Comparison of ENCODE assay signal across 8 mouse cellular contexts in genomic region chr7:68976813-68977752, GRCm38 (mm10).
DNase-seq lines count a peak whose midpoint lies in the region; ATAC-seq and TF ChIP-seq lines count a peak whose summit lies in the region.

No protein-coding gene starts in this region.

- H3K4me2 ChIP-seq in limb, embryonic 13.5 days (replicated peaks) = no peak overlapping the region

- no peak overlapping the region for H3K9ac ChIP-seq in ES-E14 (ENCODE audit: insufficient read depth, low read depth, low read length, poor library complexity, severe bottlenecking)
- H3K9ac ChIP-seq in limb, embryonic 13.5 days = no peak overlapping the region

- WGBS in embryonic facial prominence, embryonic 10.5 days = 60% methylated on average over 7 of the region's 7 CpGs
- WGBS in limb, embryonic 13.5 days = 55% methylated on average over 7 of the region's 7 CpGs

- TF ChIP-seq CTCF in gastrocnemius, adult 2 months (IDR thresholded peaks at IDR 0.05) = peak; percentile 64

- in situ Hi-C loops in ES-E14 (cut with MboI; ENCODE audit: low sequenced_read_pairs in 2 of 2, unreplicated experiment in 2 of 2) = no loop called here

- peak; percentile 20 for DNase-seq in gastrocnemius, adult 2 months
- DNase-seq in gastrocnemius, postnatal 4 days (ENCODE audit: low spot score in 2 of 2) = no peak
- no peak for DNase-seq in ES-E14 (ENCODE audit: low read depth, low spot score)
- DNase-seq in embryonic facial prominence, embryonic 10.5 days (ENCODE audit: low spot score) = peak; percentile 52
- DNase-seq in kidney, adult 8-10 months = peak; percentile 54 to 63
- DNase-seq in right cerebral cortex, adult 2 months (ENCODE audit: low spot score in 2 of 2) = peak; percentile 36 to 64
- DNase-seq in thymus, postnatal 0 days (ENCODE audit: low spot score) = no peak

- intact Hi-C loops in gastrocnemius, adult 2 months (cut with DNase I) = loop anchor here (5.0 kb wide), 1 partner anchor 1360 kb away; no protein-coding TSS in a partner anchor

- H3K9me3 ChIP-seq in ES-E14 (ENCODE audit: control insufficient read depth, insufficient read depth, low read depth, low read length) = no peaks in the 10 kb centered on the region
- H3K9me3 ChIP-seq in embryonic facial prominence, embryonic 10.5 days = no peaks in the 10 kb centered on the region
- no peaks in the 10 kb centered on the region for H3K9me3 ChIP-seq in limb, embryonic 13.5 days

- peak; percentile 40; the same call in 1 of the 2 replicates for ATAC-seq in limb, embryonic 13.5 days (ENCODE audit: low FRiP score, low read depth)

- no peak overlapping the region for H3K4me3 ChIP-seq in gastrocnemius, adult 2 months
- no peak overlapping the region for H3K4me3 ChIP-seq in ES-E14 (ENCODE audit: insufficient read depth in 1 of 2, low read depth in 1 of 2, low read length in 2 of 2, poor library complexity in 1 of 2, severe bottlenecking in 1 of 2)
- no peak overlapping the region for H3K4me3 ChIP-seq in embryonic facial prominence, embryonic 10.5 days
- H3K4me3 ChIP-seq in limb, embryonic 13.5 days = no peak overlapping the region

- H3K4me1 ChIP-seq in ES-E14 (ENCODE audit: control insufficient read depth in 2 of 2, insufficient read depth in 2 of 2, low read length in 2 of 2, poor library complexity in 1 of 2) = no peaks in the 10 kb centered on the region
- H3K4me1 ChIP-seq in embryonic facial prominence, embryonic 10.5 days = peaks cover 48% of the 10 kb centered on the region
- 0 out of 2 replicates have a peak, but pooled peaks cover 7% of the 10 kb centered on the region for H3K4me1 ChIP-seq in limb, embryonic 13.5 days

- H3K27ac ChIP-seq in gastrocnemius, adult 2 months = no peak overlapping the region
- no peak overlapping the region for H3K27ac ChIP-seq in ES-E14 (ENCODE audit: insufficient read depth, low read depth, low read length, poor library complexity, severe bottlenecking)
- H3K27ac ChIP-seq in embryonic facial prominence, embryonic 10.5 days (replicated peaks) = no peak overlapping the region
- H3K27ac ChIP-seq in limb, embryonic 13.5 days = no peak overlapping the region

- no peaks in the 10 kb centered on the region for H3K27me3 ChIP-seq in embryonic facial prominence, embryonic 10.5 days (replicated peaks; ENCODE audit: low read depth, poor library complexity, severe bottlenecking)
- H3K27me3 ChIP-seq in limb, embryonic 13.5 days = peaks cover 8% of the 10 kb centered on the region

- H3K36me3 ChIP-seq in ES-E14 (ENCODE audit: control insufficient read depth, insufficient read depth, low read length, poor library complexity, severe bottlenecking) = no peaks in the 10 kb centered on the region
- H3K36me3 ChIP-seq in embryonic facial prominence, embryonic 10.5 days (replicated peaks) = no peaks in the 10 kb centered on the region
- no peaks in the 10 kb centered on the region for H3K36me3 ChIP-seq in limb, embryonic 13.5 days

TF ChIP-seq in ES-E14, 5 proteins besides CTCF, POLR2A, EP300 and RAD21:
- TF ChIP-seq CHD2 (IDR thresholded peaks at IDR 0.05; ENCODE audit: low read depth, low read length) (no peak), ZC3H11A (IDR thresholded peaks at IDR 0.05; ENCODE audit: borderline replicate concordance, low read depth, low read length) (0 out of 2 replicates have a peak, but pooled peaks have one; percentile 13)

Comparison
In these comparisons a context has a peak if more than half of its experiments do, and no peak if none do; other contexts are left out.
1. DNase-seq: peak in gastrocnemius, adult 2 months (single experiment), embryonic facial prominence, embryonic 10.5 days (single experiment), kidney, adult 8-10 months (2 of 2) and right cerebral cortex, adult 2 months (2 of 2); none in gastrocnemius, postnatal 4 days (0 of 2), ES-E14 (single experiment) and thymus, postnatal 0 days (single experiment).